Mouse (Mus musculus): ENCODE results near the gene Pmfbp1.
"Not testable (repeated sequence)": the region's sequence is repeated elsewhere in the genome, so short reads cannot be mapped to it uniquely, and the experiment has no call there.

Gene Pmfbp1

GRCm38 (mm10) chr8:109493727-109494126 is at the start of gene Pmfbp1:
Pmfbp1 (plus strand) TSS chr8:109494027.
- no peak for DNase-seq (ENCODE audit: inconsistent age in 2 of 2, low spot score in 1 of 2)

- not testable (repeated sequence) for DNase-seq (ENCODE audit: inconsistent age in 2 of 2, low spot score in 1 of 2)
Observed at GRCm38 (mm10) chr8:109446896-109447295, 46.9 kb upstream of the Pmfbp1 start.

- no peak for DNase-seq (ENCODE audit: inconsistent age in 2 of 2, low spot score in 1 of 2)
Observed at GRCm38 (mm10) chr8:109451000-109451399, 42.8 kb upstream of the Pmfbp1 start.

GRCm38 (mm10) chr8:109455113-109455512 is 38.7 kb upstream of the Pmfbp1 start:
- no peak for DNase-seq (ENCODE audit: inconsistent age in 2 of 2, low spot score in 1 of 2)

- no peak for DNase-seq (ENCODE audit: inconsistent age in 2 of 2, low spot score in 1 of 2)
Observed at GRCm38 (mm10) chr8:109457387-109457786, 36.4 kb upstream of the Pmfbp1 start.

- DNase-seq (ENCODE audit: inconsistent age in 2 of 2, low spot score in 1 of 2): peak; percentile 39 to 42
Observed at GRCm38 (mm10) chr8:109458580-109458979, 35.2 kb upstream of the Pmfbp1 start.

GRCm38 (mm10) chr8:109463075-109463474 is 30.8 kb upstream of the Pmfbp1 start:
- DNase-seq (ENCODE audit: inconsistent age in 2 of 2, low spot score in 1 of 2): peak in 1 of 2 experiments; percentile 45

GRCm38 (mm10) chr8:109463677-109464313 is 30.0 kb upstream of the Pmfbp1 start:
- DNase-seq (ENCODE audit: inconsistent age in 2 of 2, low spot score in 1 of 2): peak; percentile 33 to 69

- DNase-seq (ENCODE audit: inconsistent age in 2 of 2, low spot score in 1 of 2): peak; percentile 39 to 82
Observed at GRCm38 (mm10) chr8:109464451-109464891, 29.4 kb upstream of the Pmfbp1 start.

- peak in 1 of 2 experiments; percentile 16 for DNase-seq (ENCODE audit: inconsistent age in 2 of 2, low spot score in 1 of 2)
Observed at GRCm38 (mm10) chr8:109465056-109465455, 28.8 kb upstream of the Pmfbp1 start.

- no peak for DNase-seq (ENCODE audit: inconsistent age in 2 of 2, low spot score in 1 of 2)
Observed at GRCm38 (mm10) chr8:109465761-109466160, 28.1 kb upstream of the Pmfbp1 start.

- DNase-seq (ENCODE audit: inconsistent age in 2 of 2, low spot score in 1 of 2): no peak
Observed at GRCm38 (mm10) chr8:109467516-109467915, 26.3 kb upstream of the Pmfbp1 start.

GRCm38 (mm10) chr8:109468112-109468511 is 25.7 kb upstream of the Pmfbp1 start:
- DNase-seq (ENCODE audit: inconsistent age in 2 of 2, low spot score in 1 of 2): no peak

GRCm38 (mm10) chr8:109471876-109472275 is 22.0 kb upstream of the Pmfbp1 start:
- DNase-seq (ENCODE audit: inconsistent age in 2 of 2, low spot score in 1 of 2): peak in 1 of 2 experiments; percentile 62

- no peak for DNase-seq (ENCODE audit: inconsistent age in 2 of 2, low spot score in 1 of 2)
Observed at GRCm38 (mm10) chr8:109472400-109472799, 21.4 kb upstream of the Pmfbp1 start.

- DNase-seq (ENCODE audit: inconsistent age in 2 of 2, low spot score in 1 of 2): no peak
Observed at GRCm38 (mm10) chr8:109474442-109475121, 19.2 kb upstream of the Pmfbp1 start.

GRCm38 (mm10) chr8:109475436-109475835 is 18.4 kb upstream of the Pmfbp1 start:
- no peak for DNase-seq (ENCODE audit: inconsistent age in 2 of 2, low spot score in 1 of 2)

- no peak for DNase-seq (ENCODE audit: inconsistent age in 2 of 2, low spot score in 1 of 2)
Observed at GRCm38 (mm10) chr8:109478586-109478985, 15.2 kb upstream of the Pmfbp1 start.

GRCm38 (mm10) chr8:109484741-109485140 is 9.1 kb upstream of the Pmfbp1 start:
- no peak for DNase-seq (ENCODE audit: inconsistent age in 2 of 2, low spot score in 1 of 2)

GRCm38 (mm10) chr8:109485530-109485929 is 8.3 kb upstream of the Pmfbp1 start:
- no peak for DNase-seq (ENCODE audit: inconsistent age in 2 of 2, low spot score in 1 of 2)

- DNase-seq (ENCODE audit: inconsistent age in 2 of 2, low spot score in 1 of 2): no peak
Observed at GRCm38 (mm10) chr8:109492785-109493184, 1.0 kb upstream of the Pmfbp1 start.

GRCm38 (mm10) chr8:109494601-109495000 is 774 bp downstream of the Pmfbp1 start:
- no peak for DNase-seq (ENCODE audit: inconsistent age in 2 of 2, low spot score in 1 of 2)
